Mouse (Mus musculus): ENCODE measurements around the gene Ubac2. TPM values are rescaled to one million over a fixed set of nuclear protein-coding genes. Genes with fewer than 3 reads are reported as not detected.

The Ubac2 gene
- total RNA-seq, 4 experiments from 2014 or later: 32.5 to 38.1 (median 34.9) TPM

DNA sequence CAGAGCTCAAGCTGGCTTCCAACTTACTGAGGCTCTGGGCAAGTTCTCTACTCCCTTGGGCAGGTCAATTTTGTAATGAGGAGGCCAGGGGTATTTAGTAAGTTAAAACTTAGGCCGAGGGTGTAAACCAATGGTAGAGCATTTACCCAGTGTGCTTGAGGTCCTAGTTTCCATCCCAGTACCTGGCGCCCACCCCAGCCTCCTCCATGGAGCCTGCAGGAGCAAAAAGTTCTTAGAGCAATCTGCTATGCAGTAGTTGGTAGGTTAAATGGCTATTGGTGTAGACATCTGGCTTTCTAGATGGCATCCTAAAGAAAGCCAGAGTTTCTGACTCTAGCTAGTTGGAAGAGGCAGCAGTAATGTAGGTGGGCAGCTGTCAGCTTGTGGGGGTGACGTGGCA is 71.0 kb downstream of the Ubac2 start:
- DNase-seq (ENCODE audit: low spot score in 2 of 2): no peak

DNA sequence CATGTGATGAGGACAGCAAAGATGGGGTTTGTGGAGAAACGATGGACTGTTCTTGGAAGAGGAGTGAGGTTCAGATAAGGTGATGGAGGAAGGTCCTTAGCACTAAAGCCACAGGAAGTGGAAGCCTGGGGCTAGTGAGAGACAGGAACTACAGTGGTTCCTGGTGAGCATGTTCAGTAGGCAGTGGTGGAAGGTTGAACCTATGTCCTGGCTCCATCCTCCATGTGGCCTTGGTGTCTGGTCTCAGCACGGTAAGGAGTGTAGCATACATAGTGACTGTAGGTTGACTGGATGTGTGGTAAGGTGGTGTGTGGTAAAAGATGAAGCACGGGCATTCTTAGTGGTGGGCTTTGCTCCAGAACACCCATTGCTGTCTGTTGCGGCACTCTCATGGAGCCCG is 71.5 kb downstream of the Ubac2 start:
- no peak for DNase-seq (ENCODE audit: low spot score in 2 of 2)

DNA sequence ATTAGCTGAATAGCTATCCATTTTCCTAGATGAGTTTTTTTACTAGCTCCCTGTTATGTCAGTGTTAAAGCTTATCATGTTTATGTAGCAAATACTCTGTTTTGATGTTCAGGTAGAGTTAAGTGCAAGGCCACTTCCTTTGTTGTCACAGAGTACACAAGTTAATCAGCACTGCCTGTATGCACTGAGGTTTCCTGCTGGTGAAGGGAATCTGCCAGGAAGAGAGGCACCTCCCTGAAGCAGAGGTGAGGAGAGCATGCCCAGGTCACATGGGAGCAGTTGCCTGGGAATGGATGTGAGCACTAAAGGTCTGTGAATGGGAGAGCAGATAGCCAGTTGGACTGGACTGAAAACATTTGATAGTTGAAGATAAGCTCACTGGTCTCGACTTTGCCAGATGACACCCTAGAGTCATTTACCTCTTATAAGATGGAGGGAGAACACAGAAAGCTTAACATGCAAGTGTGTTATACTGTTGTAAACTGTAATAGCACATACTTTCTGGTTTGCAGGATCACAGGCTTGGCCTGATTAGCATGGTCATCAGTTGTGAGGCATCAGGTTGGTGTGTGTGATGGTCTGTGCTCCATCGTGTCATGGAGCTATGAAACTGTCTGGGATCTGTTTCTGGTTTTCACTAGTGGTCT is 73.1 kb downstream of the Ubac2 start:
- no peak for DNase-seq (ENCODE audit: low spot score in 2 of 2)

DNA sequence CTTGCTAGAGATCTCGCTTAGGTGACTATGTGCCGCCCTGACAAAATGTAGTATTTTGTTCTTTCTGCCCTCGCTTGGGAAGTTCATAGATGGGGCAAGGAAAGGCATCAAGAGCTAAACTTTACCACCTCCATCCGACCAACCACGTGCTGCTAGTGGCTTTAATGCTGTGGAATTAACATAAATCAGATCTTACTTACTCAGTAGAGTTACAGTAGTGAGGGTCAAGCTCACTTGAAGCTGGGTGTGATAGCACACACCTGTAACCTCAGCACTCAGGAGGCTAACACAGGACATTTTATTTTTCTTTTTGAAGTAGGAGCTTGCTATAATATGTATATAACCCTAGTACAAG is 73.6 kb downstream of the Ubac2 start:
- DNase-seq (ENCODE audit: low spot score in 2 of 2): no peak

DNA sequence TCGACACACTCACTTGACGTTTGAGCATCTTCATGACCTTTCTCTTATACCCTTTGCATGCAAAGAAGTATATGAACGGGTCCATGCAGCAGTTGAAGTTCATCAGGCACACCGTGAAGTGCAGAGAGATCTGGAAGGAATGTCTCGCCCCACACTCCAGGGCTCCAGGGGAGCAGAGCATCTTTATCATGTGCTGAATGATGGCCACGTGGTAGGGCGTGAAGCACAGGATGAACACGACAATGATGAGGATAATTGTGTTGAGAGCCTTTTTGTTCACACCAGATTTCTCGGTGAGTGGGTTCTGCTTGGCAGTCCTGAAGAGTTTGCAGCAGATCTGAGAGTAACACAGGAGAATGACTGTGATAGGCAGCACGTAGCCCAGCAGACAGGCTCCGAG is 75.7 kb downstream of the Ubac2 start:
- DNase-seq (ENCODE audit: low spot score in 2 of 2): no peak

DNA sequence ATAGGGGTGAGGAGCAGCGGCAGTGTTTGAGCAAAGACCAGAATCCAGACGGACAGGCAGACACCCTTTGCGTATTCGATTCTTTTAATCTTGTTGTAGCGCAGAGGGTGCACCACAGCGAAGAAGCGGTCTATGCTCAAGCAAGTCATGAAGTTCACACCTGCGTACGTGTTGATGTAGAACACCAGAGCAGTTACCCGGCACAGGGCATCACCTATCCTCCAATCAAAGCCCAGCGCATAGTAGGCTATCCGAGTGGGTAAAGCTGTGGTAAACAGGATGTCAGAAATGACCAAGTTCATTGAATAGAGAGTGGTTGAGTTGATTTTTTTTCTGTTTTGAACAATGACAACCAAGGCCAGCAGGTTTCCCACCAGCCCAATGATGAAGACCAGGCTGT is 76.2 kb downstream of the Ubac2 start:
- DNase-seq (ENCODE audit: low spot score in 2 of 2): no peak

DNA sequence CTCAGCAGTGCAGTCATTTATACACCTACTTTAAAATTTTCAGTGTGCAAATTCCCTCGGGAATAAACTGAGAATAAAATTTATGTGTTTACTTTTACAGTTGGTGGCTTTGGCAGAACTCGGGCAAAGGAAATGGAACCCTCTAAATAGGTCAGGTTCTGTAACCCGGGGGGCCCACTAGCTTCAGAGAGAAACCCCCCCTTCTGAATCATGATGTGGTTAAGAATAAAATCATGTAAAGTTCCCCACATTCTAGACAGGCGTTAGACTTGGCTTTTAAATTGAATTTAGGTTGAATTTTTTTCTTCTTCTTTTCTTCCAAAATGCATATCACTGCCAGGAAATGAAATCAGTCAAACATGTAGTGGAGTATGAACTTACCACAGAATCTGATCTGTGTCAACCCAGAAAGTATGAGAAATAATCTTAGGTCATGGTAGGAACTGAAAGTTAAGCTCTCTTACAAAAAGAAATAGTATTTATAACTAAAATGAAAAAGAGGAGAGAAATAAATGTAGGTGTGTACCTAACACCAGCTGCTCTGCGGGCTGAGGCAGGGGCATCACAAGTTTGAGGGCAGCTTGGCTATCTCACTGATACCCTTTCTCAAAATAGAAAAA is 76.9 kb downstream of the Ubac2 start:
- DNase-seq (ENCODE audit: low spot score in 2 of 2): no peak

DNA sequence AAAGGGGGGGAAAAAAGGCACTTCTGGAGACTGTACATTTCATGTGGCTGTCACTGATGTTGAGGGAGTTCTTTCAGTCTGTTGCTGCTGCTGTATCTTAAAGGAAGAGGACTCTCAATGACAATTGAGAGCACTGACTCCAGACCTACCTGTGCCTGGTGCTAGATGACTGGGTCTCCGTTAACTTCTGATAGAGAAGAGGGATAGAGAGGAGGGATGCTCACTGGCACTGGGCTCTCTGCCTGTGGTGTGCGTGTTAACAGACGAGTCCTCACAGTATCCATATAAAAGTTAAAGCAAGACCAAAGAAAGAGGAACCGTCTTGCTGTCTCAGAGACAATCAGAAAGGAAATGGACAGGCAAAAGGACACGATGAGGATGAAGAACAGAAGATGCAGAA is 77.9 kb downstream of the Ubac2 start:
- DNase-seq (ENCODE audit: low spot score in 2 of 2): no peak

DNA sequence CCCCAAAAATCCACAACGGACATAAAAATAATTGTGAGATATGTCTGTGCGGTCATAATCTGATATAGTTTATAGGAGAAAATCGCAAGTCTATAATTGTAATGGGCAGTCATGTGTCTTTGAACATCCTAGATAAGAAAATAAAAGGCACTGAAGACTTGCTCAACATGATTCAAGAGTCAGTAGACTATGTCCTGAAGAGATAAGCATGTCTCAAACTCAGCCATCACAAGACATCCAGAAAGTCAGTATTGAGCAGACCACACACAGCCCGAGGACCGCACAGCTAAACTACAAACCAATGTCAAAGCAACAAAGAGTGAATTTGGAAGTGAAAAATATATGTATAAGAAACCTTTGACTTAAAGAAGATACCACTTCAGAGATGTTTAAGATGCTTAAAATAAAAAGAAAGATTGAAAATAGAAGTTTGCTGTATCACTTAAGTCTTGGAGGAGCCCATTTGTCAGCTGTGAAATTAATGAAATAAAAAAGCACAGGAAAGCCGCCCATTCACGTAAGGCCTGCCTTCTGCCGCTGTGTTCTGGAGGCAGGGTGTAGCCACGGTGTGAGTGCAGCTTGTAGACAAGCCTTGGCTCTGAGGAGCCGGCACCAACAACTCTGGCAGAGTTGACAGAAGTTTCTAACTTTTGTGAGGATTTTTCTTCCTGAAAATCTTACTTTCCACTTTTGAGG is 78.9 kb downstream of the Ubac2 start:
- no peak for DNase-seq (ENCODE audit: low spot score in 2 of 2)

DNA sequence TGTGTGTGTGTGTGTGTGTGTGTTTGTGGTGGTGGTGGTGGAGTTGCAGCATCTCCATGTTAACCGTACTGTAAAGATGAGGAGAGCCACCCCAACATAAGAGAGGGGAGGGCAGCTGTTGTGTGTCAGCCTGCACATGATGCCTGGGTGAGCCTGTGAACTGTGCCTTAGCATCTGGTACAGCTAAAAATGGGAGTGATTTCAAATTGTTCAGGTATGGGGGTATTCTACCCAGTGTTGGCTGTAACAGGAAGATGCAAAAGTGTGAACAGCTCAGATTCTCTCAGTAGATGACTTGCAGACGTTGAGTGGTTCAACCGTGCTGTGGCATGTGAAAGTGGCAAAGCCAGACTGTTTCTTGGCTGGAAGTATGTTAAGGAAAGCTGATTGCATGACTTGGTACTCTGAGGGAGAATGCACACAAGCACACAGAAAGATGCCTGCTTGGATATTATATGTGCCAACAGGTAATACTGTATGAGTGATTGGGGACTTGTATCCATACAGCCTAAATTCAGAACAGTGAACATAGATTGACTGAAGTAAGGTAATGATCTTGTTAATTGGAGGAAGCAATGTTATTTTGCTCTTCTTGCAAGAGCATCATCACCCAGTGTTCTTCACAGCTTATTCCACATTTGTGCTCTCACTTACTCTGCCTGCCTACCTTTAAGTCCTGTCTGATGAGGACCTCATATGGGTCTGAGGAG is 79.8 kb downstream of the Ubac2 start:
- DNase-seq (ENCODE audit: low spot score in 2 of 2): no peak

DNA sequence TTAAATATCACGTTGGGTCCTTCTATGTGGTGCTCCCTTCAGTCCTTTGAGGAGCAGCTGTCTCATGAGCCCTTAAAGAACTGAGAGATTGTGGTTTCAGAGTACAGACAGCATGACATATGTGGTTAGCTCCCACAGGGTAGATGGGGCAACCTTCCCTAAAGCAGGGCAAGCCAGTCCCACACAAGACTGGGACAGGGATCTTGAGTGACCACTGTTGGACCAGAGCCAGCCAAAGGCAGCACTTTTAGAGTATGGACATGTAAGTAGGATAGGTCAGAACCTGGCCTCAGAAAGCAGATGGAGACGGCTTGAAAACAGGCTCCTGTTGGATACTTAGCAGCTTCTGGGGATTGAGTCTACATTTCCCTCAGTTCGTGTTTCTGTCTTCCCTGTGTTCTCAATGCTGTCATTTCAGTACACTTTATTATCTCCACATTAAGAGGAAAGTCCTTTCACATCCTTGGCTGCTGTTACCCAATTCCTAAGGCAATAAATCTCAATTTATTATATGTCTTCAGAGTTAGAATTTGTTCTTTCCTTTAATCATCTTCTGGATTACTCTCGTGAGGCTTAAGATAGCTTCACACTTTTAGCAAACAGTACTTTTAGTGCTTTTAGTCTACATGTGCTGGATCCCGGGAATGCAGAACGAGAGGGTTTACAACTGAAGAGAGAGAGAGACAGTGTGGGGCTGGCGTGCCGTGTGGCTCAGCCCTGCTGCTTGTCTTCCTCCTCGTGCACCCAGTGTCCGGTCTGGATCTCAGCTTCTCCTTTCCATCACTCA is 80.5 kb downstream of the Ubac2 start:
- no peak for DNase-seq (ENCODE audit: low spot score in 2 of 2)

DNA sequence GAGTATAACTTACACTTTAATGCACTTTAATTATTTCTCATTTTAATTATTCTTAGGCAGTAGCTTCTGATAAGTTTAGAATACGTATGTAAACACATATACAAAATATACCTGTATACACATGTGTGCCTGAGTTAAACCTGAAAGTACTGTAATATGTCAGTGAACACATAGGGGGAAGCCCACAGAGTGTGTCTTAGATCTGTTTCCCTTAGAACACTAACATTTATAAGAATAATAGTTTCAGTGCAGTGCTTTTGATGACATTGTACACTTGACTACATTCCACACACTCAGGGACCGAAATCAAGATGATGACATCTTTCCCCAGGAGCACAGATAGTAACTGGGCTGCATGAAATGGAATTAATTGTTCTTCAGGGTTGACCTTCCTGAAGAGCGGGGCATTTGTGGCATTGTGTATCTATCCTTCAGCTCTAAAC is 81.1 kb downstream of the Ubac2 start:
- no peak for DNase-seq (ENCODE audit: low spot score in 2 of 2)

DNA sequence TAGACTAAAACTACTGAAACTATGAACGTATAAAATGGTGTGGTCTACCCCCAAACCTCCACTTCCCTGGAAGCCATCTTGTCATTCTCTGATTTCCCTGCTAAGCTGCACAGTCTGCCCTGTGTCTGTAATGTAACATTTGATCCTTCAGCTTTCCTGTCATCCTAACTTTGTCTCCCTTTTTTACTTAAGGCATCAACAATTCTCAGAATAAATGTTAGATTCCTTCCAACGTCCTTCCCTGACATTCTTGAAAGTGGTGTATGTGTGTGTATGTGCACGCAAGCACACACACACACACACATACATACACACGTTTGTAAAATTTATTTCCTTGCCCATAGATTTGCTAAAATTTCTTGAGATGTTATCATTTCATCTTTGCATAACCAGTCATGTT is 81.6 kb downstream of the Ubac2 start:
- DNase-seq (ENCODE audit: low spot score in 2 of 2): no peak

DNA sequence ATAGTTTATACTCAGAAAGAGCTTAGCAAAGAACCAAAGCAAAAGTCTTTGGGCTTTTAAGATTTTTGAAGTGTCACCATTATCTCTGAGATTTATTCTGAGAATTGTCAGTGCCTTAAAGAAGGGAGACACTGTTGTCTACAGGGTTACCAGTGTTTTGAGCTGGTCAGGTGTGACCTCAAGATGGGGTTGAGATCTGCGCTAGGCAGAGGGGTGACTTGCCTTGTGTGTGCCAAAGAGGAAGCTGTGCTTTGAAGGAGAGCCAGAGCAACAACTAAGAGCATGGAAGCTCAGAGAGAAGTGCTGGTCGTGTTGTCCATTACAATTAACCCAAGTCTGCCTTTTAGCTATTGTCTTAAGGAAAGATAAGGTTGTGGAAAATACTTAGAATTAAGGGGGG is 82.1 kb downstream of the Ubac2 start:
- DNase-seq (ENCODE audit: low spot score in 2 of 2): no peak

DNA sequence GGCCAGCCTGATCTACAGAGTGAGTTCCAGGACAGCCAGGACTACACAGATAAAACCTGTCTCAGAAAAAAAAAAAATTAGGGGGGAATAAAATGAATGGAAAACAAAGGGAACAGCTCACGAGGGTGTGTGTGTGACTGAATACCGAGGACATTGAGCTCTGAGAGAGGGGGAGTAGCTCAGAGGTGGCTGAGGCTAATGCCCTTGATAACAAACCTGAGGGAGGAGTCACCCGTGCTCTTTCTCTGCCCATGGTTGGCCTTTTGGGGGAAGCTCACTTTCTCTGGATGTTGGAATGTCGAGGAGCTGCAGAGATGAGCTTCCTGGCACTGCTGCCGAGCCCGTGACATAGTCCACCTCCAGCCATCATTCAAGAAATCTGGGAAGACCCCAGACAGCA is 82.6 kb downstream of the Ubac2 start:
- DNase-seq (ENCODE audit: low spot score in 2 of 2): no peak

DNA sequence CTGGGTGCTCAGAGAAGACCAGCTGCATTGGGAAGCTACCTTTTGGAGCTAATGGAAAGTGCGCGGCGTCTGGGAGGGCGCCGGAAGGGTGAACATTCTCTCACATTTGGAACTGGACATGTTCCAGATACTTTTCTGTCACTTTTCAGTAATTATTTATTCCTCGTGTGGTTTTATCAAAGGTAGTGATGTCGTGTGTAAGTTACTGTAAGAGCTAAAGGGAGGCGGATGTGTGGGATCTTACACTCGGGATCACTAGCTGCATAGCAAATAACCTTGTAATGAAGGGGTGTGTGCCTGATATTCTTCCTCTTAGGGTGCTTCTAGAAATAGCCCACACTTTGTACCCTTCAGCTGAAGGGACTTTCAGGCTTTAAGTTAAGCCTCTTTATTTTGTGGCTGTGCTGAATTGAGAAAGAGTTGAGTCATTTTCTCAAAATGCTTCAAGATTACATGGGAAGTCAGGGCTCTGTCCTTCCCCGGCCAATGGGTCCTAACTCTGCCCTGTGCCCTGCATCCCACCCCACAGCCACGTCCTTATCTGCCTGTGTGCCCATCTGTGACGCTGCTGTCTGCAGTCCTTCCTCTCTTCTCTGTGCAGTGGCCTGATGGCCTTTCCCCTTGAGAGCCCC is 83.2 kb downstream of the Ubac2 start:
- no peak for DNase-seq (ENCODE audit: low spot score in 2 of 2)

DNA sequence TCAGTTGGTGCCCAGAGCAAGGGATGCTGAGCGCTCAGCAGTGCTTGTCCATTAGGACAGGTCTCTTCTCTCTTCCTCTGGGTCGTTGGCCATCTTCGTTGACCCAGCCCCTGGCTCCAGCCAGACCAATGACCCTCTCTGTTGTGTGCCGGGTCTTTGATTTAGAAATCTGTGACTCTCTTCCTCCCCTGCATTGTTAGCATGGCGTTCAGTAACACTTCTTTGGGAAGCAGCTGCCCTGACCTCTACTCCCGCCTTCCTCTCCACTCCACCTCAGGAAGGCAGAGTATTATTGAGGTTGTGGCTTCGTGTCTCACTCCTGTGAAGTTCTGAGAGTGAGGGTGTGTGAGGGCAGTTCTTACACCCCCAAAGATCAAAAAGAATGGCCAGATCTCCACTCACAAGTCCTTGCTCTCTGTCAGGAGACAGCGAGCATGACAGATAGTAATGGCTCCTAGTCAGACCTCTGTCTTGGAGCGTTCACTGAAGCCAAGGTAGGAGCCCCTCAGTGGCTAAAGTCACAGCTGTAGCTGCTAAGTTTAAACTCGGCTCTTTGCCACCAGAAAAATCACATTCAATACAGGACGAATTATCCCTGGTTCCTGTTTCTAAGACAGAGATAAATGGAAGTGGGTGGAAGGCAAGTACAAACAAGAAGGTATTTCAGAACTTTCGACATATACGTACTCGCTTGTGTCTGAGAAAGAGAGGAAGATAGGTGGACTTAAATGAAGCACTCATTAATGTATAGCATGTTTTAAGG is 83.9 kb downstream of the Ubac2 start:
- DNase-seq (ENCODE audit: low spot score in 2 of 2): no peak

DNA sequence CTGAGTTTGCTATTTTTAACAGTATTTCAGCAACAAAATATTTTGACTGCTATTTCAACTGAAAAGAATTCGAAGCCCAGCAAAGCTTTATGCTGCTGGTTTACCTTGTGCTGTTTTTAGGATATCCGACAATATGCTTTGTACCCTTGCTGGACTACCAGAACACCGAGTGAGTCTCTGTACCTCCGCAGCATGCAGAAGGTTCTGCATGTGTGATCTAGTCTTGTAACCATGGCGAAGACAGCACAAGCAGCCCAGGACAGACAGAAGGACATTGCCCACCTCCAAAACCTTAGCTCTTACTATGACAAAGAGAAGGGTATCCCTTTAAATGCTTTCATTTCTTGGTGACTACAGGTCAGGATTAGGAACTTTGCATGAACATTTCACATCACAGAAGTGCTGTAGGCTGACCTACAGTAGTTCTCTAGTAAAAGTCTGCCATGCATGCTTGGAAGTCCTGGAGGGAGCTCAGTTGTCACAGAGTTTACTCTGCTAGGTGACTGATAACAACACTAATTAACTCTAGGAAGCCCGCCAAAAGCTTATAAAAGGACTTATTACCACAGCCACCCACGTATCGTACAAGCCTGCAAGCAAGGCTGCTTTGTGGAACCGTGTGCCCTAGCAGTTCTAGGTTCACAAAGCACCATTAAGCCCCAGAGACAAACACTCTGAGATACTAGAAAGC is 85.0 kb downstream of the Ubac2 start:
- DNase-seq (ENCODE audit: low spot score in 2 of 2): no peak

DNA sequence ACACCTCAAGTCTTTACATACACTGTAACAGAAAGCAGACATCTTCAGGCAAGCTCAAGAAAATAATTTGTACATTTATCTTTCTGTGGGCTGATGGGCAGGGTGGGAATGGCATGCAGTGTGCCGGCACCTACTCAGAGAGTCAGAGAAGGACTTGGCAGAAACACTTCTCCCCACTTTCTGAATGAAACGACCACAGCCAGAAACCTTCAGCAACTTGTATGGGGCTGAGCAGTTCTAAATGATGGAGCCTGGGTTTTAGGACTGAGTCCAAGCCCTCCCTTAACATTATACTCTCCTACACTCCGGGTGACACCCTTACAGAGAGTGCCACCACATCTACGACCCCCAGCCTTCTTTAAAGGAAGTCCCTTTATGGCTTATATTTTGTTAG is 85.5 kb downstream of the Ubac2 start:
- no peak for DNase-seq (ENCODE audit: low spot score in 2 of 2)

DNA sequence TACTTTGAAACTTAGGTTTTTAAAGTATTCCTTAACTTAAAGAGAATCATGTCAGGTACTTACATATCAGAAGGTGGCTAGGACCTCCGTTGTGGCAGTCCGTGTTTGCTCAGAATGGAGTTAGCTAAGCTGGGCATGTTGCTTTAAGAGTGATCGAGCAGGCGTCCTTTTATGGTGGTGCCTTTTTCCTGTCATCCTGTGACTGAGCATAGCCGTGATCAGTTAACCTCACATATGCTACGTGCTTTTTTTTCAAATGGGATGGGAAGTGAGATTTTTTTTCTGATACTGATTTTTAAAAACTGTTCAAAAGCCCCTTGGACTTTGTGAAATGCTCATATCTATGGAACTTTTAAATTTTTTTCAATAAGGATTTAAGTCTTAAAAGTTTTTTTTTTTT is 86.6 kb downstream of the Ubac2 start, which contains the start of gene Gpr183:
Gene Gpr183, minus strand, starts transcription at position 206 of the 400 bp plus-strand sequence.
- no peak for DNase-seq (ENCODE audit: low spot score in 2 of 2)
